20 mouse cellular contexts compared by ENCODE assay signal in genomic region chr9:56314326-56314725, GRCm38 (mm10).
DNase-seq lines count a peak whose midpoint lies in the region; TF ChIP-seq lines count a peak whose summit lies in the region.
"Had no signal": no experiment of that assay in that cellular context is flagged by ENCODE, and none has a peak within 500 bp of the region (broad histone marks: within the 10 kb centered on the region; RNA-seq: fewer than 3 reads in every experiment).

No protein-coding gene starts in this region.

- no peak for DNase-seq in layer of hippocampus, adult 2 months (ENCODE audit: low spot score in 2 of 2)
- no peak for DNase-seq in layer of hippocampus, postnatal 36 days
- DNase-seq in 3T3-L1 (ENCODE audit: low read depth, low spot score) (peak; percentile 58), NIH3T3 (ENCODE audit: low read depth) (peak; percentile 28)
- peak; percentile 42 for DNase-seq in brain, adult 2 months (ENCODE audit: low read depth, low spot score)
- no peak for DNase-seq in testis, postnatal 10 days (ENCODE audit: low spot score)
- no peak for DNase-seq in cerebellum, postnatal 25 days
- DNase-seq: adrenal gland, adult 8-10 months; adrenal gland, postnatal 14 days; adrenal gland, postnatal 36 days; cerebellum, adult 11 months; cerebellum, adult 18-20 months; cerebellum, adult 8-10 months; cerebellum, adult 9-11 months; cerebellum, postnatal 14 days; forebrain, postnatal 0 days had no signal

- H3K4me3 ChIP-seq in layer of hippocampus, adult 2 months = no peak overlapping the region
- H3K4me3 ChIP-seq: embryonic facial prominence, embryonic 10.5 days; embryonic facial prominence, embryonic 12.5 days; forebrain, embryonic 13.5 days; forebrain, embryonic 15.5 days had no signal

- peak overlapping the region; percentile 36; the same call in 1 of the 2 replicates for H3K27ac ChIP-seq in layer of hippocampus, adult 2 months
- H3K27ac ChIP-seq: embryonic facial prominence, embryonic 10.5 days; embryonic facial prominence, embryonic 12.5 days; forebrain, embryonic 13.5 days; forebrain, embryonic 15.5 days had no signal

- no peak for TF ChIP-seq CTCF in layer of hippocampus, adult 2 months (conservative IDR thresholded peaks at IDR 0.05)

Comparison
In these comparisons a context has a peak if more than half of its experiments do, and no peak if none do; other contexts are left out.
1. DNase-seq: peak in 3T3-L1 (single experiment), NIH3T3 (single experiment) and brain, adult 2 months (single experiment); none in layer of hippocampus, adult 2 months (0 of 2), layer of hippocampus, postnatal 36 days (0 of 2), testis, postnatal 10 days (single experiment) and cerebellum, postnatal 25 days (0 of 2).